Mouse (Mus musculus) G1E (cell line): ENCODE measurements around the gene Ankrd13a. TPM values are rescaled to one million over a fixed set of nuclear protein-coding genes. Genes with fewer than 3 reads are reported as not detected.

Experiments
- ATAC-seq: 2 replicates; pipeline ENCODE4 v1.8.0; 2016; ENCODE audit warnings: mild to moderate bottlenecking; ENCODE audit not compliant: insufficient number of reproducible peaks, poor library complexity, low FRiP score, severe bottlenecking; ENCODE audit errors: extremely low read depth
- DNase-seq: peaks from one replicate; pipeline ENCODE4 v3.0.0; 2012; ENCODE audit warnings: low spot score
- H3K27me3 ChIP-seq: 2 replicates; pipeline ENCODE4 v1.6.1; 2012; ENCODE audit warnings: mild to moderate bottlenecking, low read length, inconsistent platforms; ENCODE audit not compliant: insufficient read depth
- H3K36me3 ChIP-seq: replicated peaks from 2 replicates; pipeline ENCODE3; 2012; ENCODE audit warnings: mild to moderate bottlenecking, inconsistent platforms
- H3K4me1 ChIP-seq: 2 replicates; pipeline ENCODE4 v1.6.1; 2012; ENCODE audit warnings: low read depth, low read length, inconsistent platforms, mixed read lengths; ENCODE audit not compliant: insufficient read depth
- H3K4me3 ChIP-seq: 2 replicates; pipeline ENCODE4 v1.5.1; 2012; ENCODE audit warnings: low read depth, mild to moderate bottlenecking, inconsistent platforms, low read length, moderate library complexity, mixed read lengths
- H3K9me3 ChIP-seq: replicated peaks from 2 replicates; pipeline ENCODE4 v1.6.1; 2012; ENCODE audit warnings: inconsistent platforms
- CTCF ChIP-seq: IDR thresholded peaks from 2 replicates; pipeline ENCODE4 v1.5.1; 2012; ENCODE audit warnings: low read depth, low read length, inconsistent platforms, mixed read lengths
- GATA1 ChIP-seq: IDR thresholded peaks from 2 replicates; pipeline ENCODE4 v1.6.1; 2012; ENCODE audit warnings: borderline replicate concordance, low read length, inconsistent platforms, mixed read lengths
- GATA2 ChIP-seq: IDR thresholded peaks from 2 replicates; pipeline ENCODE4 v1.6.1; 2012; ENCODE audit warnings: low read depth, low read length, inconsistent platforms, borderline replicate concordance
- POLR2AphosphoS5 ChIP-seq: IDR thresholded peaks from 2 replicates; pipeline ENCODE4 v1.6.1; 2012; ENCODE audit warnings: low read depth, low read length, inconsistent platforms; ENCODE audit not compliant: insufficient replicate concordance
- TAL1 ChIP-seq: conservative IDR thresholded peaks from 2 replicates; pipeline ENCODE4 v1.6.1; 2012; ENCODE audit warnings: low read depth, low read length, inconsistent platforms, mixed read lengths
- polyA plus RNA-seq: library from polyadenylated mRNA; stranded (reverse); fragments of >175 nt; gene quantifications from 2 replicates; pipeline ENCODE4 v1.2.3, GENCODE M21; 2012
- total RNA-seq, 2 experiments: library from RNA; stranded (forward) in 1 of 2; stranded (reverse) in 1 of 2; fragments of 200-1000 nt in 1 of 2; fragments of >200 nt in 1 of 2; fragmentation: Nextera tagmentation in 1 of 2; gene quantifications; 2 replicates each; pipeline ENCODE4 v1.2.3; 2014 to 2017

Gene Ankrd13a
- total and polyA plus RNA-seq, 3 experiments = 576 to 869 (median 779) TPM

GRCm38 (mm10) chr5:114801049-114801448 is 26.6 kb downstream of the Ankrd13a start:
- ATAC-seq (peak; percentile 58), DNase-seq (peak; percentile 64)
- TF ChIP-seq CTCF (no peak), GATA1 (no peak), GATA2 (no peak), TAL1 (no peak)
- Histone ChIP-seq H3K4me1 (peaks cover 81% of the 10 kb centered on the region), H3K36me3 (peaks cover 98% of the 10 kb centered on the region), H3K27me3 (no peaks in the 10 kb centered on the region), H3K9me3 (no peaks in the 10 kb centered on the region), H3K4me3 (no peak overlapping the region; the same call in 1 of the 2 replicates)

- Histone ChIP-seq H3K36me3 (peaks cover 98% of the 10 kb centered on the region), H3K9me3 (no peaks in the 10 kb centered on the region), H3K27me3 (no peaks in the 10 kb centered on the region), H3K4me1 (peaks cover 82% of the 10 kb centered on the region), H3K4me3 (no peak overlapping the region; the same call in 1 of the 2 replicates)
- DNase-seq (no peak), ATAC-seq (no peak)
- TF ChIP-seq CTCF (no peak), GATA2 (no peak), GATA1 (no peak), POLR2AphosphoS5 (no peak), TAL1 (no peak)
These were observed 27.4 kb downstream of the Ankrd13a start for GRCm38 (mm10) chr5:114801841-114802240.

- no peak overlapping the region for H3K4me3 ChIP-seq
- TF ChIP-seq CTCF = no peak
- TF ChIP-seq TAL1 = no peak
- no peak for TF ChIP-seq GATA2
- no peak for TF ChIP-seq POLR2AphosphoS5
- no peak for TF ChIP-seq GATA1
- ATAC-seq (no peak), DNase-seq (no peak)
- peaks cover 86% of the 10 kb centered on the region for H3K36me3 ChIP-seq
- no peaks in the 10 kb centered on the region for H3K27me3 ChIP-seq
- H3K4me1 ChIP-seq = peaks cover 87% of the 10 kb centered on the region
- H3K9me3 ChIP-seq = no peaks in the 10 kb centered on the region
These were observed 28.8 kb downstream of the Ankrd13a start for GRCm38 (mm10) chr5:114803231-114803630.

- Histone ChIP-seq H3K4me3 (no peak overlapping the region), H3K4me1 (peaks cover 89% of the 10 kb centered on the region), H3K36me3 (peaks cover 81% of the 10 kb centered on the region), H3K27me3 (no peaks in the 10 kb centered on the region), H3K9me3 (no peaks in the 10 kb centered on the region)
- TF ChIP-seq POLR2AphosphoS5 (no peak), CTCF (no peak), GATA2 (no peak), TAL1 (no peak), GATA1 (no peak)
- ATAC-seq (no peak), DNase-seq (no peak)
These were observed 29.9 kb downstream of the Ankrd13a start for GRCm38 (mm10) chr5:114804335-114804734.

GRCm38 (mm10) chr5:114804958-114805357 is 30.5 kb downstream of the Ankrd13a start:
- Histone ChIP-seq H3K4me1 (peaks cover 91% of the 10 kb centered on the region), H3K36me3 (peaks cover 76% of the 10 kb centered on the region), H3K9me3 (no peaks in the 10 kb centered on the region), H3K4me3 (no peak overlapping the region), H3K27me3 (no peaks in the 10 kb centered on the region)
- no peak for TF ChIP-seq GATA1
- no peak for TF ChIP-seq GATA2
- TF ChIP-seq POLR2AphosphoS5 = no peak
- TF ChIP-seq CTCF = no peak
- TF ChIP-seq TAL1 = no peak
- ATAC-seq (no peak), DNase-seq (no peak)

GRCm38 (mm10) chr5:114805436-114806350 is 31.2 kb downstream of the Ankrd13a start:
- DNase-seq (no peak), ATAC-seq (no peak)
- no peak for TF ChIP-seq POLR2AphosphoS5
- no peak for TF ChIP-seq CTCF
- TF ChIP-seq TAL1 = no peak
- no peak for TF ChIP-seq GATA1
- no peak for TF ChIP-seq GATA2
- H3K9me3 ChIP-seq = no peaks in the 10 kb centered on the region
- peak overlapping the region; percentile 21; the same call in 1 of the 2 replicates for H3K4me3 ChIP-seq
- peaks cover 69% of the 10 kb centered on the region for H3K36me3 ChIP-seq
- H3K4me1 ChIP-seq = peaks cover 92% of the 10 kb centered on the region
- H3K27me3 ChIP-seq = no peaks in the 10 kb centered on the region
